Mouse (Mus musculus) right cerebral cortex, postnatal 25 days (tissue): ENCODE data around the gene Acsf3.
A peak's percentile ranks its signal among the peaks of the same experiment; 100 is the strongest.

ENCODE experiments used
- DNase-seq: peaks from one replicate; pipeline ENCODE4 v3.0.0; 2022

Gene Acsf3

DNA sequence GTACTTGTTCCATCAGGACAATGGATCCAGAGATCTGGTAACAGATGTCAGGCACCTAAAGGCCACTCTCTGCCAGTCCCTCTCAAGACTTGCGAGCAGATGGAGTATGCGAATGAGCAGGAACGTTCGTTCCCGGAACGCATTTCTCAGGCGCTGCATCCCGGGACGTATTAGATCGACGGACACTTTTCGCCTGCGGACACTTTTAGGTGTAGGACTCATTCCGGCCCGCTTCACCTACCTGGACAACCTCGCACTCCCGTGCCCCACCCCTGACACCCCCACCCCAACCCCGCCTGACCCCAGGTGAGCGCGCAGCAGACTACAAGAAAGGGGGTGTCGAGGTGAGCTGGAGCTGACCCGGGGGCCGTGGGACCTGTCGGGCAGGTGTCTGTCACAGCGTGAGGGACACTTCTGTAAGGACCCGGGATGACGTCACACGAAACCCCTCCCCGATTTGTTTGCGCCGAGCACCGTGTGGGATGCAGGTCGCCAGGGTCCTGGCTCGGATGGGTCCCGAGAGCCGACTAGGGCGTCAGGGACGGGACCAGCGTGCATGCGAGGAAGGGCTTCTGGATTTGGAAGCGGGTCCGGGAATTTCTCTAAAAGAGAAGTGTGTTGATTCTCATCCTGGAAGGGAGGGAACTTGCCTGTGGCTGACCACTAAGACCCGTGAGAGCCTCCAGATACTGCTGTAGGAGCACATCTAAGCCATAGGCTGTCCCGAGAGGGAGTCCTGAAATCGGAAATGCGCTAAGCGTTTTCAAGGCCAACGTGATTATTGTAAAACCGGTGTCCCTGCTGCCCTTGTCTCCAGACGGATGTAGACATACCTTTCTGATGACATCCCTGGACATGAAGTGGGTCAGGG is at the start of gene Acsf3:
Gene Acsf3 (plus strand): TSS at position 202 of the 871 bp plus-strand sequence.
- peak; percentile 52 for DNase-seq

DNA sequence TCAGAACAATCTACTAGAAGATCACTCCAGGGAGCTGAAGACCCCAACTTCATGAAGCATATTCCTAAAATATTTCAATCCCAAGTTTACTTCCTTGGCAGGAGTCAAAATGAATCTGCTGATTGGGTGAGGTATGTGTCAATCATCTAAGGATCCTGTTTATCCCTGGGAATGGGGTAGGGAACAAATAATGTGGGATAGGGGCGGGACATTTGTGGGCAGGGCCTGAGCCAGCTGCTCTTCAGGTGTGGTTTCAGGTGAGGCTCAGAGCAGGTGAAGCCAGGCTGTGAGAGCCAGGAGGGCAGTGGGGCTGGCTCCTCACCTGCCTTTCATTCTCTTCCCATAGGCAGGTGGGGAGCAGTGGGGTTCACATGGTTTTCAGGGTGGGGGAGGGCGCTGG is 48.5 kb upstream of the Acsf3 start:
- DNase-seq: no peak

DNA sequence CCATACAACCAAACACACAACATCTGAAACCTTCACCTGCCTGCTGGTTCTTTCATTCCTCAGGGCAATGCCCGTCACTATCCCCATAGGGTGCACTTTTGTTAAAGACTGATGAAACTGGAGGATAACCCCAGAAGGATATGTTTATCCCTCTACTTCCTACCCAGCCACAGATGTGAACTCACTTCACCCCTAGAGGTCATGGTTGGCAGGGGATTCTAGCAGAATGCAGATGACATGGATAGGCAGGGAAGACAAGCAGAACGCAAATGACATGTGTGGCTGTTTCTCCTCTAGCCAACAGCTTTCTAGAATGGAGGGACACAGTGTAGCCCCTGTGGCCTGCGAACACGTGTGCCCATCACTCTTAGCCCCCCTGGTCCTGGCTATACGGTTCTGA is 47.9 kb upstream of the Acsf3 start:
- DNase-seq: no peak

DNA sequence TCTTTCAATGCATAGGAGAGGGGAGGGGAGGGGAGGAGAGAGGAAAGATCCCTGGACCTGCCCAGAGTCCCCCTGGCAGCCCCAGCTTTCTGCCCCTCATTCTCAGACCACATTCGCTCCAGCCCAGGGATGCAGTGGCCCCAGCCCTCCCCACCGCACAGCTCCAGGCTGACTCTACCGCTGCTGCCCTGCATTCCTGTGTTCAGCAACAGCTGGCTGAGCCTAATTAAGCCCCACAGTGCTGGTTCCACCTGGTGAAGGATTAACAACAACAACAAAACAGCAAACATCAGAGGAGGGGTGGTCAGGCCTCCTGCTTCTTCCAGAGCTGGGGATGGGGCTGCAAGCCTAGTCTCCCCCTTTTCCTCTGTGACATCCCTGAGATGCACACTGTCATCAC is 46.7 kb upstream of the Acsf3 start:
- no peak for DNase-seq

DNA sequence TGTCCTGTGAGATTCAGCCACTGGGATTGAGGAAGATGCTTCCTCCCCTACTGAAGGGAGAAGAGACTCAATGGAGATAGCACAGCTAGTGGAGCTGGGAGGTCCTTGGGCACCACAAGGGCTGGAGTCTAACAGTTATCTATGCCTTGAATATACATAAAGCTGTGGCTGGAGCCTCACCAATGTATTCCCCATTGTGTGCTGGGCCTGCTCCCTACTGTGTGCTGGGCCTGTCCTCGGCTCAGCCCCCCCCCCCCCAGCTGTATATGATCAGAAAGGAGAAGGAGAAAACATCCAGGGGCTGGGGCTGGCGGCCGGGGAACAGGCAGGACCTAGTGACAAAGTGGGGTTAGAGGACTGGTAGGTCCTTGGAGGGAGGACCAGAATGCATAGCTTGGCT is 40.2 kb upstream of the Acsf3 start:
- DNase-seq: no peak

DNA sequence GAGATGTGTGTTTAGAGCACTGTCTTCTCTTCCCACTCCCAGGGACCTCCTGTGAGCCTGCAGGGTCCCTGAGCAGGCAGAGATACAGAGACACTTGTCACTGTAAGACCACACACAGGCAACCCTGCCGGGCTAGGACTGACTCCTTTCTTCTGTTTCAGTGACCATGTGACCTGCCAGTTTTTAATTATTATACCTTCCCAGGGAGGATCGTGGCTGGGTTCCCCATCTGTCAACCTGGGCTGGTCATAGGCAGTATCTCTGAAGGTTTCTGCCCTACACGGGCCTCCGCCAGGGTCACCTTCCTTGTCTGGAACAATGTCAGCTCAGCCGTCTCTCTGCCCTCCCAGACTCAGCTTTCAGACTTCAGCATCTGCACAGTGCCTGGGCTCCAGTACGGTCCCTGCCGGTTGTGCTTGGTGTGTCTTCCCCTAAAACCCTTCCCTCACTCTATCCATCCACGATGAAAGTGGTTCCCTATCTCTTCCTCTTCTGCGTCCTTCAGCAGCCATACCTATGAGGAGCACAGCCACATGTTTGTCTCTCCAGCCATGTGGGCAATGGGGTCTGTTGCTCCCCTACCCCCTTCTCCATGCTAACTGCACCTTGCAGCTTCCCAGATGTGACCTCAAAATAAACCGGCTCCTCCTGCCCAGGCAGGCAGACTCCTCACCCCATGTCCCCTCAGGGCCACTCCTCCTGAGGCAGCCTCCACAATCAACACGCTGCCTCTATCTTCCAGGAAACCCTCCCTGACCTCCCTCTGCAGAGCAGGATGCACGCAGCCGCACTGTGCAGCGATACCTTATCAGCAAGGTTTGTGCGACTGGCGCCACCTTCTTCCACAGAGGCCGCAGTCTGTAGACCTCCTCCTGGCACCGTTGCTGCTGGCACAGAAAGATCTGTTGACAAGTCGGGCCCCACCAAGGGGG is 39.5 kb upstream of the Acsf3 start:
- no peak for DNase-seq

DNA sequence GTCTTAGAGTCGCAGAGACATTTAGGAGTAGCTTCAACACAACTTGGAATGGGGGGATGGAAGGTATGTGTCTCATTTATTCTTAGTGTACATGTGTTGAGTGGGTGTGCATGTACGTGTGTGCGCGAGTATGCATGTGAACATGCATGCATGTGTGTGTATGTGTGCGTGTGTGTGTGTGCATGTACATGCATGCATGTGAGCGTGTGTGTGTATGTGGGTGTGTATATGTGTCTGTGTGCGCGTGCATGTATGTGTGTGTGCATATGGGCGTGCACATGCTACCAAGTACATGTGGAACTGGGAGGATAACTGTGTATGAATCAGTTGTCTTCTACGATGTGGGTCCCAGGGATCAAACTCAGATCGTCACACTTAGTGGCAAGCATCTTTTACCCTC is 38.7 kb upstream of the Acsf3 start:
- no peak for DNase-seq

DNA sequence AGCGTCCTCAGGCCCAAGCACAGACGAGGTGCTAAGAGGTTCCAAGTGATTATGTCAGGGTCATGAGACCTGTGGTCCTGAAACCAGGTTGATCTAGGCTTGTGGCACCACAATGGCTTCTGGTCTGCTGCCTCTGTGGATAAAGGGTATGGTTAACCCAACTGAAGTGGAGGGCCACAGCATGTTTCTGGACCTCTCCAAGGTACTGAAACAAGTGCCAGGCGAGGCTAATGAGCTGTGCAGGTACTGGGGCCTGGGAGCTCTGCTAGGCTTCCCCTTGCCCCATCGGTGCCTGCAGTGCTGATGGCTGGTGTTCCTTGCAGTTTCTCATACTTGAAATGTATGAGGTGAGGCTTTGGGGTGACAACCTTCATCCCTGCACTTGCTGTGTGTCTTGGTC is 38.2 kb upstream of the Acsf3 start:
- no peak for DNase-seq

DNA sequence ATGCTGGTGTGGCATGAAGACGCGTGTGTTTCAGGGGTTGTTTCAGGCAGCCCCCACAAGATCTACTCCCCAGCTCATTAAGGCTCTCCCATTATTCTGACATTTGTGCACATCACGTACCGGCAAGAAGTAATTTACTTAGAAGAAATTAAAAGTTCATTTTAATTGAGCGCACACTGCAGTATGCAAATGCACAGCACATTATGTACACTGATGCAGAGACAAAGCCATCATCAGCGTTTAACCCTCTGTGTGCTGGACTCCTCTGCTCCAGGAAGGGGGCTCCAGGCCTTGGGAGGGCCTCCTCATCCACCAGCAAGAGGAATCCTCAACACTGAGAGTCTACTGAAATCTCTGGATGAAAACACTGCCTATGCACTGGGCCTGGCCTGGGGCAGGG is 37.4 kb upstream of the Acsf3 start:
- no peak for DNase-seq

DNA sequence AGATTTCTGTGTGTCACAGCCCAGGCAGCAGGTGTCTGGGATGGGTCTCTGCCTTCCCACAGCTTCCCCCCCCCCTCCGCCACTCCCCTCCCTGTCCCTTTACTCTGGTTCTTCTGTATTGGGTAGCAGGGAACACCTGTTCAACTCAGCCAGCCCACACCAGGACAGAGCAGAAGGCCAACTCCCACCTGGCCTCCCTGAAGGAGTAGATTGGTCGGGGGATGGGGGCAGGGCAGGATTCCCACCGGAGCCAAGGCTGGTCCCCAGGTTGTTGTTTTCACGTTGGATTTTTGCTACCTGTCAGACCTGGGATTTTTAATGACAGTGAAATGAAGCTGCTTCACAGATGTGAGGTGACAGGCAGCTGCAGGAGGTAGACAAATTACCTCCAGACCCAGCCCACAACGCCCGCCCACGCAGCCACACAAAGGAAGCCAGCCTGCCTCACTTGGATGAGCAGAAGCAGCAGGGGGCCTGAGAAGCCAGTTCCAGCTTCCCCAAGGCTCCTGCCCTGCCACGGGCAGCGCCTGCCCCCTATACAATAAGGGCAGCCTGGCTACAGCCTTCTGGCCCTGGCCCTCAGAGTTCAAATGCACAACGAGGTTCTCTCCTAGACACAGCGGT is 36.1 kb upstream of the Acsf3 start:
- no peak for DNase-seq

DNA sequence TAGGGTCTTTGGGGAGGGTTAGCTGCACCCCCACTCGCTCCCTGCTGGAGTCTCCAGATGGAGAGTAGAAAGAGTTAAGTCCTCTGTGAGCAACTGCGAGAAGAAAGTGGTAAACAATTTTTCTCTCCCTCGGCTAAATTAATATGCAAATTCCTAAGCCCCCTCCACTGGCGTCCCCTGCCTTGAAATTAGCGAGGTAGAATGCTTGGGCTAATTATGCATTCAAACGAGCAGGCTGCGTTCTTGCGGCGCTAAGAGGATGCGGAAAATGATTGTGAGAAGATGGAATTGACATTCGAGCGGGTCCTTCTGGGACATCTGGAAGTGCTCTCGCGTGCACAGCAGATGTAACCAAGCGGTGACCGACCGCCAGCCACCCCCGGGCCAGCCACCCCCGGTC is 32.8 kb upstream of the Acsf3 start:
- DNase-seq: no peak

DNA sequence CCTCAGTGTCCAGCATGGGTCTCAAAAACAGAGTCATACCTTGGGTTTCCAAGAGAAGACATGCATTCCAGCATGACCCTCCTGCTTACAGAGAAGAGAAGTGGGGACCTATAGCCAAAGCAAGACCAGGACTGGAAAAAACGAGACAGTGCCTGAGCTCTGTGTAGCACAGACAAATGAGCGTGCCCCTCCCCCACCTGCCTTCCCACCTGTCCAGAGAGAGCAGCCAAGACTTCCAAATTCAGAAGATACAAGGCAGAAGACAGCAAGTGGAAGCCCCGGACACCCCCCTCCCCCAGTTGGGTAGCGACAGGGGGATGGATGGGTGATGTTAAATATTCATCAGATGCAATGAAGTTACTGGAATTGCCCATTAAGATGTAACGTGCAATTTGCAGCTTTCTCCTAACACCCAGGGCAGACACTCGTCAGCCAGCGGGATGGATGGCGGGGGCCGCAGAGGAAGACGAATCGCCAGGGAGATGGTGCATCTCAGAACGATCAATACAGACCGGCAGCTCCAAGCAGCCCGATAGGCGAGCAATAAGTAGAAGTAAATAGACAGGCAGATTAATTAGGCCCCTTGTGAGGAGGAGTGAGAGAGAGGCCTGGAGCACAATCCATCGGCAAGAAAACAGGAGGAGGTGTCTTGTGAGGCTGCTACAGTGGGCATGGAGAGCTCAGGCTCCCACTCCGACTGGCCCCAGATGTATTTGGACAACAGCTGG is 30.1 kb upstream of the Acsf3 start:
- DNase-seq: peak; percentile 9

DNA sequence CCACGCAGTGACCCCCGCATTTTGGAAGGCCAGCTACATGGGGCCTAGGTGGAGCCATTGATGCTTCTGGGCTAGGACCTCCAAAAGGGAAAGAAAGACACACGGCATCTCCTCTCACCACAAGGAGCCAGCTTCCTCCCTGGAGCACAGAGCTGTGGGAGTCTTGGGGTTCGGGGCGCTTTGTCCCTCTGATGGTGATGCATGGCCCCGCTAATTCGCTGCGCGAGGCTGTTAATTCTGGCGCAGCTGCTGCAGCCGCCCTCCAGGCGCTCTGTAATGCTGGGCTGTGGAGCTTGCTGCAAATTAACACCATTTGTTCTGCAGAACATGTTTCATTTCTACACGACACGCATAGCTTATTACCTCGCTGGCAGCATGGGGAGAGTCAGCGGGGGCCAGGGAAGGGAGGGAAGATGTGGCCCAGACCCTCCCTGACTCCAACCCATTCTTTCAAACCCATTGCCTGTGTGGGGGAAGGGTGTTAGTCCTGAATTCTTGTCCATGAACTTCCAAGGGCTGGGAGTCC is 29.5 kb upstream of the Acsf3 start:
- DNase-seq: peak; percentile 34

DNA sequence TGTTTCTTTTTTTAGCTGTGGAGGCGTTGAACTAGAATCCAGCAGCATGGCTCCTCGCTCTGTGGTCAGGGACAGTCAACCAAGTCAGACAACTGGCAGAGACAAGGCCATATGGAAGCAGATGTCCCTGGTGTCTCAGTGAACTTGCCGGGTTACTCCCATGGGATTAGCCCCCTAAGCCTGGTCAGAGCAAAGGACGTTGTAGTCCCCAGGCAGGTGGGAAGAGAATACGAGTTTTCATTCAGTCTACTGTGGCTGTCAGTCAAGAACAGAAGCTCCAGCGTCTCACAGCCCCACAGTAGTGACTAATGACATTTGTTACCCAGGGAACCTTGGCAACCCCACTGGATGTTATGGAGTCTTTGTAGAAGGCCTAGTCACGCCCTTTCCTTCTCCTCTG is 28.8 kb upstream of the Acsf3 start:
- no peak for DNase-seq

DNA sequence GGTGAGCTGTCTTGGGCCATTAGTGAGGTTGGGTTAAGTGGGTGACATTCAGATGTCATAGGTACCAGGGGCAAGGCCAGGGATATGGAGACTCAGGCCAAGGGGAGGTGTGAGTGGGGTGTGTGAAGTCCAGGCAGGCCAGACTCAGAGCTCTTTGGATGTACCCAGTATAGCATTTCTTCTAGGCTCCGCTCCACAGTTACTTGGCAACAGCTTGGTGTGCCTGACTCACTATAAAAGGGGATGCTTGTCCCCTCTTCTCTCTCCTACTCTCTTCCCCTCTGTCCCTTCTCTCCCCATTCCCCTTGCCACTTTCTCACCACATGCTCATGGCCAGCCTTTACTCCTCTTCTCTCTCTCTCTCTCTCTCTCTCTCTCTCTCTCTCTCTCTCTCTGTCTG is 27.5 kb upstream of the Acsf3 start:
- no peak for DNase-seq

DNA sequence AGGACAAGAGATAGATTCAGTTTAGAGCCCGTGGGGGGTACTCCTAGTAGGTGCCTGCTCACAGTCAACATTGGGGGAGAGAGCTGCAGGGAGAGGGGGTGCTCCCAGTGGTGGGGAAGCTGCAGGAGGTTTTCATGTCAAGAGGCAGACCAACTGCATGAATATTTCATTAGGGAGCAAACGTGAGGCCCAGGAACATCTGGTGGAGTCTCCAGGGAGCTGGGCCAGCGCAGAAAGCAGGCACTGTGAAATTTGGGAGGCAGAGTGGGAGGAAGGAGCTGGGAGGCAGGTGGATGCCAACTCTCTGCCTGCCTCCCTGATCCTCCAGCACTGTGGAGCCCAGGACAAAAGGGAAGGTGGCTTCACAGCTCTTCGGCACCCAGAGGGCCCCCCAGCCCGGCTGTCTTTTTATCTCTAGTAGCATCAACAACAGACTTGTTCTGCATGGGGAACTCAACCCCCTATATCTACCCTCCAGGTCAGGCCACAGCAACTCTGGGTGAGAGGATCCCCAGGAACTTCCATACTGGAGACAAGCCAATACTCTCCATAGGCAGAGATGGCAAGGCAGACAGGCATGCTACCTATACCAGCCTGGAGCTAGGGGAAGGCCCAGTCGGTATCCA is 25.8 kb upstream of the Acsf3 start:
- peak; percentile 43 for DNase-seq

DNA sequence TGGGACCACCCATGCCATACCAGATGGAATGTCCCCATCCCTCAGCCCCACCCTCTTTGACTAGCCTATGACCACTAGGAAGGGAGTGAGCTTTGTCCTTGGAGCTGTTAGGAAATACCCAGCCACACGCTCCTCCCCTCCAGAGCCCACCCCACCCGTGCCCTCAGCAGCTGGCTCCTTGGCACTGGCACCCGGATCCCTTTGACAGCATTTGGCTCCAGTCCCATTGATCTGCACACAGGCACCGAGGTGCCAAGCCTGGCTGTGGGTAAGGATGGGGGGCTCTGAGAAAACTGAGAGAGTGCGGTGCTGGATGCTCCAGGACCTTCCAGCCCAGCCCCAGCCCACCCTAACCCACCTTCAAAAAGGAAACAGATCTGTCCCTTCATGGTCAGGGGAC is 23.9 kb upstream of the Acsf3 start:
- DNase-seq: no peak

DNA sequence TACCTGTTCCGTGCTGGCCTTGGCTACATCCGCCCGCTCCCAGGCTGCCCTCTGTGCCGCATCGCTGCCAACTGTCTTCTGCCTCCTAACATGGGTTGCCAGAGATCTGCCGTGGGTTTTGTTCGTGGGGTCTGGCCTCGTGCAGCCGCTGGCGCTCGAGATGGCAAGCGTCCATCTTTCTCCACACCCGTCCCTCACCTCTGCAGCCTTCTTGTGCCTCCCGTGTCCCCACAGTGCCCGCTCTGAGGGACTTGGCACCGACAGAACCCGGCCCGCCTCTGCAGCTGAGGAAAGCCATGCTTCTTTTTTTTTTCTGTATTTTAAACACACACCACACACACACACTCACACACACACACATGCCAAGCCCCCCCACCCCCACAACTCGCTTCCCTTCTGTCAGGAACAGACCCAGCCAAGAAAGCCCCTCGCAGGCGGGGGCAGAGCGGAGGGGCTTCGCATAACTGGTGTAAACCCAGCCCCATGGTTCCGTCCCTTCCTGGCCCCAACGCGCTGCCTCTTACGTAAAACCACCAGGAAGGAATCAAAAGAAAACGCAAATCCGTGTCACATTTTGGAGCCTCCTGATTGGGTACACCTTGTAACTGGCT is 23.1 kb upstream of the Acsf3 start:
- DNase-seq: peak; percentile 72

DNA sequence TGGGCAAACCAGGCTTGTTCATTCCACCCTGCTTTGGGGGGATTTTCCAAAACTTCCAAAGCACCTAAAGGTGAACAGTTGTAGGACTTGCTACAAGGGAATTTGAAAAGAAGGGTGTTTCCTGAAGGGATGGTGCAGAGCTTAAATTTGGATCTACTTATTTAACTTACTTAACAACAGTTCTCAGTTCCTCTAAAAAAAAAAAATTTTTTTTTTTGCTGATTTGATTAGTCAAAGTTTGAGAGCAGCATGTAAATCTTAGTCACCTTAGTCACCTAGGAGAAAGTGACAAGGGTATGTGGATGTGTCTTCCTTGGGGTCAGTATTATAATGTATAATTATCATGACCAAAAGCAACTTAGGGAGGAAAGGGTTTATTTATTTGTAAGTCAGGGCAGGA is 16.7 kb upstream of the Acsf3 start:
- DNase-seq: no peak

DNA sequence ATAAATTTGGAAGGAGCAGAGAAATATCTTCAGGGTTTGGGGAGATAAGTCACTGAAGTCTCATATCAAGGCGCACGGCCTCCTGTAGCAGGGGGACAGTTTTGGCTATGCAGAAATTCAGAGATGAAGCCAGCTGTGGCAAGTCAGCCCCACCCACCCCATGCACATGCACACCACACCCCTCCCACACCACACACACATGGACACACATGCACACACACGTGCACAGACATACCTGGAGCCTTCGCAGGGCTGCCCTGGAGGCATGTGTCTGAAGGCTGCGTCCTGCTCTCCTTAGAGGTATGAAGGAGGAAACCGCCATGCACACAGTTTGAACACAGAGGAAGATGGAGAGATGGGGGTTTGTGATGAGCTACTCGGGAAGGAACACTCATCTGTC is 15.2 kb upstream of the Acsf3 start:
- DNase-seq: no peak

DNA sequence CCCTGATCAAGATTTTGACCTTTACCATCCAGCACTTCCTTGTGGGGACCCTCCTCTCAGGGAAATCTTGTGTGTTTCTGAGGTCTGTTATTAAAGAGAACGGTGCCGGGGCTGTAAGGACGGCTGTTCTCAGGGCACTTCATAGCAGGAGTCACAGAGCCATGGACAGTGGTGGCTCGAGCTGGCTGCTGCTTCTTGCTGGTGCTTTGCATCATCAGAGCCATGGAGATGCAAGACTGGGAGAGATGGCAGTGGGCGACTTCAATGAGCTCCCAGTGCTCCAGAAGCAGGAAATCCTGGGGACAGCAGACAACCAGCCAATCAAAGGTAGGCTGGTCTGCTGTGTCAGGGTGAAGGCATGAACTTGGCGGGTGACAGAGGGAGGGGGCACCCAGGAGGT is 14.2 kb upstream of the Acsf3 start:
- DNase-seq: no peak
